Mouse (Mus musculus): Measurements from ENCODE around the gene Pbld2. TPM values are rescaled to one million over a fixed set of nuclear protein-coding genes. Genes with fewer than 3 reads are reported as not detected.
A peak's percentile ranks its signal among the peaks of the same experiment; 100 is the strongest.

The Pbld2 gene
- polyA plus RNA-seq, 2 experiments, result 1.8 to 2.3 TPM

- 60% methylated on average over 7 of the region's 7 CpGs for WGBS (ENCODE audit: insufficient replicate concordance)
- Histone ChIP-seq H3K4me3 (ENCODE audit: insufficient read depth in 1 of 2, low read depth in 2 of 2, low read length in 2 of 2) (no peak overlapping the region), H3K27me3 (ENCODE audit: control insufficient read depth, insufficient read depth, low read length) (no peaks in the 10 kb centered on the region)
Measured at GRCm38 (mm10) chr10:63063365-63063764, 39.2 kb downstream of the Pbld2 start.

GRCm38 (mm10) chr10:63064516-63064915, 40.4 kb downstream of the Pbld2 start:
- 58% methylated on average over 9 of the region's 9 CpGs for WGBS (ENCODE audit: insufficient replicate concordance)
- DNase-seq (ENCODE audit: low read depth in 3 of 3, low spot score in 3 of 3), result no peak

More at GRCm38 (mm10) chr10:63063365-63063764, 39.2 kb downstream of the Pbld2 start:
- no peak overlapping the region for H3K27ac ChIP-seq
- no peak overlapping the region for H3K9ac ChIP-seq (replicated peaks)
- H3K36me3 ChIP-seq (replicated peaks; ENCODE audit: control insufficient read depth, insufficient read depth, low read depth), result no peaks in the 10 kb centered on the region
- no peak overlapping the region for H3K4me2 ChIP-seq (ENCODE audit: low read depth)
- no peak for TF ChIP-seq EP300 (IDR thresholded peaks at IDR 0.05; ENCODE audit: low read depth)
- no peak for TF ChIP-seq CTCF (IDR thresholded peaks at IDR 0.05; ENCODE audit: low read depth)
- no peak for ATAC-seq (ENCODE audit: insufficient read depth)
- no peak for DNase-seq (ENCODE audit: low read depth in 3 of 3, low spot score in 3 of 3)
- H3K9me3 ChIP-seq (ENCODE audit: control insufficient read depth, low read length), result no peaks in the 10 kb centered on the region
- 0 out of 4 replicates have a peak, but pooled peaks cover 0 to 2% of the 10 kb centered on the region in 2 experiments for H3K4me1 ChIP-seq (replicated peaks; ENCODE audit: control insufficient read depth in 2 of 2, insufficient read depth in 2 of 2, low read length in 1 of 2)

GRCm38 (mm10) chr10:63065561-63065960, 41.4 kb downstream of the Pbld2 start:
- H3K27me3 ChIP-seq (ENCODE audit: control insufficient read depth, insufficient read depth, low read length), result no peaks in the 10 kb centered on the region
- DNase-seq (ENCODE audit: low read depth in 3 of 3, low spot score in 3 of 3) (no peak), ATAC-seq (ENCODE audit: insufficient read depth) (no peak)
- H3K27ac ChIP-seq, result no peak overlapping the region
- 0 out of 4 replicates have a peak, but pooled peaks cover 0 to 2% of the 10 kb centered on the region in 2 experiments for H3K4me1 ChIP-seq (replicated peaks; ENCODE audit: control insufficient read depth in 2 of 2, insufficient read depth in 2 of 2, low read length in 1 of 2)
- H3K4me2 ChIP-seq (ENCODE audit: low read depth), result no peak overlapping the region
- H3K4me3 ChIP-seq (ENCODE audit: insufficient read depth in 1 of 2, low read depth in 2 of 2, low read length in 2 of 2), result no peak overlapping the region
- 55% methylated on average over 8 of the region's 8 CpGs for WGBS (ENCODE audit: insufficient replicate concordance)
- H3K36me3 ChIP-seq (replicated peaks; ENCODE audit: control insufficient read depth, insufficient read depth, low read depth), result no peaks in the 10 kb centered on the region
- no peaks in the 10 kb centered on the region for H3K9me3 ChIP-seq (ENCODE audit: control insufficient read depth, low read length)
- TF ChIP-seq CTCF (IDR thresholded peaks at IDR 0.05; ENCODE audit: low read depth) (no peak), EP300 (IDR thresholded peaks at IDR 0.05; ENCODE audit: low read depth) (no peak)
- H3K9ac ChIP-seq (replicated peaks), result no peak overlapping the region

More at GRCm38 (mm10) chr10:63064516-63064915, 40.4 kb downstream of the Pbld2 start:
- no peak overlapping the region for H3K4me3 ChIP-seq (ENCODE audit: insufficient read depth in 1 of 2, low read depth in 2 of 2, low read length in 2 of 2)
- no peak overlapping the region for H3K9ac ChIP-seq (replicated peaks)
- no peaks in the 10 kb centered on the region for H3K9me3 ChIP-seq (ENCODE audit: control insufficient read depth, low read length)
- ATAC-seq (ENCODE audit: insufficient read depth), result no peak
- TF ChIP-seq EP300 (IDR thresholded peaks at IDR 0.05; ENCODE audit: low read depth), result no peak
- TF ChIP-seq CTCF (IDR thresholded peaks at IDR 0.05; ENCODE audit: low read depth), result no peak
- no peak overlapping the region for H3K27ac ChIP-seq
- no peak overlapping the region for H3K4me2 ChIP-seq (ENCODE audit: low read depth)
- no peaks in the 10 kb centered on the region for H3K36me3 ChIP-seq (replicated peaks; ENCODE audit: control insufficient read depth, insufficient read depth, low read depth)
- 0 out of 4 replicates have a peak, but pooled peaks cover 0 to 2% of the 10 kb centered on the region in 2 experiments for H3K4me1 ChIP-seq (replicated peaks; ENCODE audit: control insufficient read depth in 2 of 2, insufficient read depth in 2 of 2, low read length in 1 of 2)
- H3K27me3 ChIP-seq (ENCODE audit: control insufficient read depth, insufficient read depth, low read length), result no peaks in the 10 kb centered on the region

- H3K9me3 ChIP-seq (ENCODE audit: control insufficient read depth, low read length), result no peaks in the 10 kb centered on the region
- no peak overlapping the region for H3K4me3 ChIP-seq (ENCODE audit: insufficient read depth in 1 of 2, low read depth in 2 of 2, low read length in 2 of 2)
- no peak overlapping the region for H3K9ac ChIP-seq (replicated peaks)
- TF ChIP-seq CTCF (IDR thresholded peaks at IDR 0.05; ENCODE audit: low read depth), result peak; percentile 85
- TF ChIP-seq EP300 (IDR thresholded peaks at IDR 0.05; ENCODE audit: low read depth), result no peak
- DNase-seq (ENCODE audit: low read depth in 3 of 3, low spot score in 3 of 3) (peak in 2 of 3 experiments; percentile 4 to 24), ATAC-seq (ENCODE audit: insufficient read depth) (no peak)
- no peaks in the 10 kb centered on the region for H3K27me3 ChIP-seq (ENCODE audit: control insufficient read depth, insufficient read depth, low read length)
- H3K4me1 ChIP-seq (replicated peaks; ENCODE audit: control insufficient read depth in 2 of 2, insufficient read depth in 2 of 2, low read length in 1 of 2), result 0 out of 4 replicates have a peak, but pooled peaks cover 0 to 2% of the 10 kb centered on the region in 2 experiments
- WGBS (ENCODE audit: insufficient replicate concordance), result 17% methylated on average over 5 of the region's 5 CpGs
- no peak overlapping the region for H3K27ac ChIP-seq
- no peaks in the 10 kb centered on the region for H3K36me3 ChIP-seq (replicated peaks; ENCODE audit: control insufficient read depth, insufficient read depth, low read depth)
- no peak overlapping the region for H3K4me2 ChIP-seq (ENCODE audit: low read depth)
Measured at GRCm38 (mm10) chr10:63065988-63066387, 41.9 kb downstream of the Pbld2 start.

GRCm38 (mm10) chr10:63086304-63086703, 62.2 kb downstream of the Pbld2 start:
- TF ChIP-seq EP300 (IDR thresholded peaks at IDR 0.05; ENCODE audit: low read depth), result no peak
- TF ChIP-seq CTCF (IDR thresholded peaks at IDR 0.05; ENCODE audit: low read depth), result no peak
- DNase-seq (ENCODE audit: low read depth in 3 of 3, low spot score in 3 of 3), result peak; percentile 9 to 28 (median 19)

More at GRCm38 (mm10) chr10:63086304-63086703, 62.2 kb downstream of the Pbld2 start:
- Histone ChIP-seq H3K4me3 (ENCODE audit: insufficient read depth in 1 of 2, low read depth in 2 of 2, low read length in 2 of 2) (no peak overlapping the region), H3K36me3 (replicated peaks; ENCODE audit: control insufficient read depth, insufficient read depth, low read depth) (no peaks in the 10 kb centered on the region), H3K4me1 (replicated peaks; ENCODE audit: control insufficient read depth in 2 of 2, insufficient read depth in 2 of 2, low read length in 1 of 2) (peaks cover 6 to 14% of the 10 kb centered on the region in 2 experiments), H3K27ac (no peak overlapping the region), H3K27me3 (ENCODE audit: control insufficient read depth, insufficient read depth, low read length) (peaks cover 9% of the 10 kb centered on the region), H3K9me3 (ENCODE audit: control insufficient read depth, low read length) (no peaks in the 10 kb centered on the region), H3K4me2 (ENCODE audit: low read depth) (no peak overlapping the region), H3K9ac (replicated peaks) (no peak overlapping the region)
- WGBS (ENCODE audit: insufficient replicate concordance), result 20% methylated on average over 10 of the region's 10 CpGs
- peak; percentile 72 for ATAC-seq (ENCODE audit: insufficient read depth)
